8 mouse cellular contexts compared by ENCODE assay signal in the genomic region with DNA sequence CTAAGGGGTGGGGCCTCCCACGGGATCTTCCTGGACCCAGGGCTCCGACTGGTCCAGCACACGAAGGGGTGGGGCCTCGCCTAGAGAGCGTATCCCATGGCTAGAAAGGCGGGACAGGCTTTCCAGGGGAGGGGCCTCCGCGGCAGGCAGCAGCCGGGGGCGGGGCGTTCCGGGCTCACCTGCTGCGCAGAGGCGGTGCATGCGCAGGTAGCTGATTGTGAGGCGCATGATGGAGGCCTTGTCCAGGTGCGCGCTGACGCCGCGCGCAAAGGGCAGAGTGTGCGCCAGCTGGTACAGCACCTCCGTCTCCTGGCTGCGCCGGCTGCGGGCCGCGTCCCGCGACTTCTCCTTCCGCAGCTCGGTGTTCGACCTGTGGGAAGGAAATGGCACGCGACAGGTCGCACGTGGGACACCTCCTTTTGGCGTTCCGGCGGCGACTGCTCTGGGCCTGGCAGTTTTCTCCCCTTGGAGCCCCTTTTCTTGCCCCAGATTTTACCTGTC. TPM values are rescaled to one million over a fixed set of nuclear protein-coding genes. Genes with fewer than 3 reads are reported as not detected.
A peak's percentile ranks its signal among the peaks of the same experiment; 100 is the strongest.
DNase-seq lines count a peak whose midpoint lies in the region; ATAC-seq and TF ChIP-seq lines count a peak whose summit lies in the region.

No protein-coding gene starts in this region.

- peaks cover 13% of the 10 kb centered on the region; the same call in 1 of the 2 replicates for H3K9me3 ChIP-seq in hindbrain, embryonic 10.5 days
- no peaks in the 10 kb centered on the region for H3K9me3 ChIP-seq in lung, postnatal 0 days (ENCODE audit: low read length)

- WGBS in hindbrain, embryonic 10.5 days, result under 1% methylated on average over 42 of the region's 42 CpGs
- WGBS in lung, postnatal 0 days, result 2% methylated on average over 34 of the region's 42 CpGs

- H3K4me1 ChIP-seq in hindbrain, embryonic 10.5 days (replicated peaks), result peaks cover 31% of the 10 kb centered on the region
- peaks cover 24% of the 10 kb centered on the region for H3K4me1 ChIP-seq in lung, postnatal 0 days (ENCODE audit: insufficient read depth, low read depth, low read length)

- no peak for TF ChIP-seq EP300 in lung, postnatal 0 days (IDR thresholded peaks at IDR 0.05)

- peak overlapping the region; percentile 60 for H3K9ac ChIP-seq in lung, postnatal 0 days (replicated peaks; ENCODE audit: low read depth)

- peak overlapping the region; percentile 80 for H3K4me2 ChIP-seq in lung, postnatal 0 days (replicated peaks; ENCODE audit: low read depth, low read length)

- no peaks in the 10 kb centered on the region for H3K36me3 ChIP-seq in hindbrain, embryonic 10.5 days
- H3K36me3 ChIP-seq in lung, postnatal 0 days (ENCODE audit: insufficient read depth, low read length), result peaks cover 10% of the 10 kb centered on the region; the same call in 1 of the 2 replicates

- H3K27ac ChIP-seq in hindbrain, embryonic 10.5 days, result peak overlapping the region; percentile 81
- peak overlapping the region; percentile 96 for H3K27ac ChIP-seq in lung, postnatal 0 days (ENCODE audit: low read length)

- no peak for TF ChIP-seq CTCF in lung, postnatal 0 days (IDR thresholded peaks at IDR 0.05)

- DNase-seq in WW6 (ENCODE audit: low read depth, low spot score), result peak; percentile 93
- peak; percentile 89 to 90 for DNase-seq in cerebellum, postnatal 14 days
- peak; percentile 84 to 88 for DNase-seq in frontal cortex, postnatal 10 days (ENCODE audit: low spot score in 2 of 2)
- DNase-seq in hindbrain, embryonic 10.5 days (ENCODE audit: low spot score), result peak; percentile 70
- DNase-seq in layer of hippocampus, postnatal 14 days (ENCODE audit: low spot score in 2 of 2), result peak; percentile 83 to 89
- DNase-seq in lung, postnatal 0 days (ENCODE audit: low spot score), result peak; percentile 98
- DNase-seq in right cerebral cortex, adult 18-20 months, result peak; percentile 94
- DNase-seq in urinary bladder, adult 18-20 months (ENCODE audit: low spot score in 2 of 2), result peak; percentile 89 to 90

- peak overlapping the region; percentile 60 for H3K4me3 ChIP-seq in hindbrain, embryonic 10.5 days
- peak overlapping the region; percentile 39 for H3K4me3 ChIP-seq in lung, postnatal 0 days (ENCODE audit: low read depth, low read length)

- peak; percentile 59 for ATAC-seq in lung, postnatal 0 days

- peaks cover 30% of the 10 kb centered on the region for H3K27me3 ChIP-seq in hindbrain, embryonic 10.5 days (ENCODE audit: insufficient read depth, poor library complexity, severe bottlenecking)
- no peaks in the 10 kb centered on the region for H3K27me3 ChIP-seq in lung, postnatal 0 days (replicated peaks; ENCODE audit: insufficient read depth, low read length)

RNA-seq across cellular contexts. Expression of a gene that starts 6.1 kb away (rescaled TPM):
- 4.8 and 5.6 TPM in 2 replicates for polyA plus RNA-seq in hindbrain, embryonic 10.5 days (2016; fragmentation: Nextera tagmentation; extraction: Ambion mirVana)
- 10 to 100 TPM; 13.7 to 18.7 TPM for total RNA-seq in layer of hippocampus, postnatal 14 days (2021)
- polyA plus RNA-seq in lung, postnatal 0 days (2015; fragmentation: Nextera tagmentation; extraction: Ambion mirVana), result 5.3 and 8.2 TPM in 2 replicates

RNA-seq across cellular contexts. Expression of a gene that starts 17.7 kb away (rescaled TPM):
- polyA plus RNA-seq in hindbrain, embryonic 10.5 days (2016; fragmentation: Nextera tagmentation; extraction: Ambion mirVana), result 0.07 and 0.20 TPM in 2 replicates
- total RNA-seq in layer of hippocampus, postnatal 14 days (2021), result 1 to 10 TPM; 3.4 TPM
- polyA plus RNA-seq in lung, postnatal 0 days (2015; fragmentation: Nextera tagmentation; extraction: Ambion mirVana), result 0.18 and 0.21 TPM in 2 replicates

RNA-seq across cellular contexts. Expression of a gene that starts 28.4 kb away (rescaled TPM):
- polyA plus RNA-seq in hindbrain, embryonic 10.5 days (2016; fragmentation: Nextera tagmentation; extraction: Ambion mirVana), result 126 and 136 TPM in 2 replicates
- 100 to 1,000 TPM; 149 to 163 TPM for total RNA-seq in layer of hippocampus, postnatal 14 days (2021)
- 65.1 and 71.8 TPM in 2 replicates for polyA plus RNA-seq in lung, postnatal 0 days (2015; fragmentation: Nextera tagmentation; extraction: Ambion mirVana)

Comparison
In these comparisons a context has a peak if more than half of its experiments do, and no peak if none do; other contexts are left out.
1. Peak in every context shown above with its lines: DNase-seq, ATAC-seq, H3K4me3 ChIP-seq and H3K27ac ChIP-seq.